Comparison of ENCODE assay signal across 9 mouse cellular contexts in genomic region chr6:91839010-91839871, GRCm38 (mm10). TPM values are rescaled to one million over a fixed set of nuclear protein-coding genes. Genes with fewer than 3 reads are reported as not detected.
A peak's percentile ranks its signal among the peaks of the same experiment; 100 is the strongest.
DNase-seq lines count a peak whose midpoint lies in the region; ATAC-seq and TF ChIP-seq lines count a peak whose summit lies in the region.
"Had no signal": no experiment of that assay in that cellular context is flagged by ENCODE, and none has a peak within 500 bp of the region (broad histone marks: within the 10 kb centered on the region; RNA-seq: fewer than 3 reads in every experiment).

No protein-coding gene starts in this region.

- no peaks in the 10 kb centered on the region for H3K36me3 ChIP-seq in kidney, embryonic 14.5 days (ENCODE audit: control insufficient read depth, insufficient read depth, low read length)
- H3K36me3 ChIP-seq: lung, embryonic 15.5 days had no signal

- no peaks in the 10 kb centered on the region for H3K9me3 ChIP-seq in kidney, embryonic 14.5 days (ENCODE audit: control insufficient read depth, low read length)
- H3K9me3 ChIP-seq: lung, embryonic 15.5 days had no signal

- no peak for TF ChIP-seq CTCF in lung, adult 2 months (IDR thresholded peaks at IDR 0.05; ENCODE audit: insufficient read depth, low read length)

- no peak overlapping the region for H3K4me3 ChIP-seq in kidney, embryonic 14.5 days (ENCODE audit: low read length)
- no peak overlapping the region for H3K4me3 ChIP-seq in lung, adult 2 months (replicated peaks; ENCODE audit: extremely low read depth, low read depth, low read length)
- H3K4me3 ChIP-seq: lung, embryonic 15.5 days had no signal

- H3K4me1 ChIP-seq in kidney, embryonic 14.5 days (ENCODE audit: control insufficient read depth, insufficient read depth, low read length) = 0 out of 2 replicates have a peak, but pooled peaks cover 6% of the 10 kb centered on the region
- no peaks in the 10 kb centered on the region for H3K4me1 ChIP-seq in lung, adult 2 months (ENCODE audit: control insufficient read depth, insufficient read depth, low read length)

- intact Hi-C loops in gastrocnemius, postnatal 36 days (cut with DNase I) = no loop called here

- TF ChIP-seq POLR2A in lung, adult 2 months (IDR thresholded peaks at IDR 0.05; ENCODE audit: borderline replicate concordance, extremely low read depth, low read depth, low read length) = no peak

- no peak for ATAC-seq in kidney, embryonic 14.5 days (ENCODE audit: low FRiP score, low TSS enrichment)
- no peak for ATAC-seq in erythroid progenitor cell, adult 5-6 weeks (replicated peaks; ENCODE audit: low FRiP score, poor library complexity, severe bottlenecking)

- 13% methylated on average over 23 of the region's 23 CpGs for WGBS in kidney, embryonic 14.5 days
- WGBS in lung, adult 2 months = 14% methylated on average over 23 of the region's 23 CpGs

- no peak overlapping the region for H3K27ac ChIP-seq in kidney, embryonic 14.5 days (ENCODE audit: low read depth, low read length)
- H3K27ac ChIP-seq: lung, embryonic 15.5 days had no signal

- H3K9ac ChIP-seq in kidney, embryonic 14.5 days (ENCODE audit: low read depth, low read length) = no peak overlapping the region
- H3K9ac ChIP-seq: lung, embryonic 15.5 days had no signal

- DNase-seq in kidney, adult 18-20 months = peak; percentile 53
- DNase-seq in embryo, embryonic 11 days = peak; percentile 86
- peak; percentile 55 to 56 for DNase-seq in gastrocnemius, postnatal 36 days
- DNase-seq in kidney, postnatal 36 days = peak; percentile 53 to 85
- peak; percentile 27 for DNase-seq in lung, adult 2 months
- DNase-seq in ovary, adult 18-20 months (ENCODE audit: low spot score) = peak; percentile 8

- no peak overlapping the region for H3K4me2 ChIP-seq in kidney, embryonic 14.5 days (replicated peaks; ENCODE audit: low read depth, low read length)
- H3K4me2 ChIP-seq: lung, embryonic 15.5 days had no signal

- H3K27me3 ChIP-seq in kidney, embryonic 14.5 days (ENCODE audit: control insufficient read depth, insufficient read depth, low read length) = peaks cover 48% of the 10 kb centered on the region

RNA-seq across cellular contexts. Expression of gene Grip2, which starts 12.2 kb away (rescaled TPM):
- polyA plus RNA-seq in kidney, embryonic 14.5 days (2014; fragmentation: Nextera tagmentation; extraction: Ambion mirVana) = 0.06 and 0.20 TPM in 2 replicates
- total RNA-seq in gastrocnemius, postnatal 36 days (2021) = 1 to 10 TPM; 2.4 to 3.3 TPM
- 1.2 and 2.1 TPM in 2 replicates for polyA plus RNA-seq in lung, adult 2 months (2012; rRNA removed)
- not detected in 2 replicates for total RNA-seq in erythroid progenitor cell, adult 5-6 weeks (2015; ENCODE audit: low replicate concordance)
- not detected in 2 replicates for total RNA-seq in erythroid progenitor cell, adult 5-6 weeks (2017; ENCODE audit: low replicate concordance)

RNA-seq across cellular contexts. Expression of gene Ccdc174, which starts 38.6 kb away (rescaled TPM):
- 33.4 and 40.5 TPM in 2 replicates for polyA plus RNA-seq in kidney, embryonic 14.5 days (2014; fragmentation: Nextera tagmentation; extraction: Ambion mirVana)
- total RNA-seq in gastrocnemius, postnatal 36 days (2021) = 1 to 10 TPM; 7.2 to 8.2 TPM
- polyA plus RNA-seq in lung, adult 2 months (2012; rRNA removed) = 2.7 and 3.8 TPM in 2 replicates
- 24.7 and 41.4 TPM in 2 replicates for total RNA-seq in erythroid progenitor cell, adult 5-6 weeks (2015; ENCODE audit: low replicate concordance)
- 41.1 and 62.2 TPM in 2 replicates for total RNA-seq in erythroid progenitor cell, adult 5-6 weeks (2017; ENCODE audit: low replicate concordance)

Comparison
In these comparisons a context has a peak if more than half of its experiments do, and no peak if none do; other contexts are left out.
1. DNase-seq: peak in every context shown above with its lines; median percentile 86 in embryo, embryonic 11 days; 69 in kidney, postnatal 36 days; 56 in gastrocnemius, postnatal 36 days; 53 in kidney, adult 18-20 months; 27 in lung, adult 2 months; 8 in ovary, adult 18-20 months.